8 mouse cellular contexts compared by ENCODE assay signal in the genomic region with DNA sequence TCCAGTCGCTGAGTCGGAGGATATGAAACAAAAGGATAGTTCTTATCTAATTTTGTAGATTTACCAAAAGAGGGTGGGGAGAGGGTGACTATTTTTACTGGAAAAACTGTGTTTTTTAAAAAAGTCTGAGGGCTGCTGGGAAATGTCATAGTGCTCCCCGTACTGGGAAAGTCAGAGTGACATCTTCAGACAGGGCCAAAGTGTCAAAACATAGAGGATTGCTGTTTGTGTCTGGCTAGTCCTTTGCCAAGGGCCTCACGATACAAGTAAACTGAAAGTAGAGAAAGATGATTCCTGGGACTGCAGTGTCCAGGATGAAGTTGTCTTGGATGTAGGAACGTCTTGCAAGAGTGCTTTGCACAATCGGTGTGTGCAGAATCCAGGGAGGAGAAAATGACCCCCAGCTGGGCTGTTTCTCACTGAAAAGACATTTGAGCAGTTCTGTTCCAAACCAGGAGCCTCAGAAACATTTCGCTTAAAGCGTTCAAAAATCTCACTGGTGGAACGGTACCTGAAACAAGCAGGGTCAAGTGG. TPM values are rescaled to one million over a fixed set of nuclear protein-coding genes. Genes with fewer than 3 reads are reported as not detected.
A peak's percentile ranks its signal among the peaks of the same experiment; 100 is the strongest.
DNase-seq lines count a peak whose midpoint lies in the region; ATAC-seq and TF ChIP-seq lines count a peak whose summit lies in the region.

No protein-coding gene starts in this region.

- no peak for TF ChIP-seq CTCF in G1E (IDR thresholded peaks at IDR 0.05; ENCODE audit: low read depth, low read length)
- no peak for TF ChIP-seq CTCF in embryonic fibroblast, embryonic 13.5 days (IDR thresholded peaks at IDR 0.05; ENCODE audit: borderline replicate concordance, insufficient read depth, low read length)
- no peak for TF ChIP-seq CTCF in cerebellum, adult 2 months (IDR thresholded peaks at IDR 0.05; ENCODE audit: borderline replicate concordance, insufficient read depth, low read depth, low read length)

- peak overlapping the region; percentile 85 for H3K4me2 ChIP-seq in kidney, embryonic 16.5 days (replicated peaks; ENCODE audit: low read depth, low read length)
- peak overlapping the region; percentile 70 for H3K4me2 ChIP-seq in limb, embryonic 15.5 days

- no peak for DNase-seq in kidney, adult 9 months
- DNase-seq in G1E (ENCODE audit: low spot score): no peak
- DNase-seq in testis, postnatal 10 days (ENCODE audit: low spot score): no peak
- DNase-seq in cerebellum, adult 2 months: no peak

- no peak for TF ChIP-seq POLR2A in embryonic fibroblast, embryonic 13.5 days (IDR thresholded peaks at IDR 0.05; ENCODE audit: low read depth, low read length)
- TF ChIP-seq POLR2A in cerebellum, adult 2 months (IDR thresholded peaks at IDR 0.05; ENCODE audit: borderline replicate concordance, insufficient read depth, low read length): no peak

- no peak overlapping the region for H3K9ac ChIP-seq in kidney, embryonic 16.5 days (replicated peaks; ENCODE audit: low read length)
- H3K9ac ChIP-seq in limb, embryonic 15.5 days: no peak overlapping the region

- H3K36me3 ChIP-seq in kidney, embryonic 16.5 days (ENCODE audit: insufficient read depth, low read length): no peaks in the 10 kb centered on the region
- H3K36me3 ChIP-seq in G1E (replicated peaks): peaks cover 19% of the 10 kb centered on the region
- H3K36me3 ChIP-seq in limb, embryonic 15.5 days: no peaks in the 10 kb centered on the region

- H3K4me1 ChIP-seq in kidney, embryonic 16.5 days (ENCODE audit: insufficient read depth, low read length): peaks cover 11% of the 10 kb centered on the region
- peaks cover 48% of the 10 kb centered on the region for H3K4me1 ChIP-seq in G1E (ENCODE audit: insufficient read depth, low read depth, low read length)
- peaks cover 3% of the 10 kb centered on the region; the same call in 1 of the 2 replicates for H3K4me1 ChIP-seq in embryonic fibroblast, embryonic 13.5 days (ENCODE audit: control insufficient read depth, insufficient read depth, low read length)
- peaks cover 17% of the 10 kb centered on the region for H3K4me1 ChIP-seq in limb, embryonic 15.5 days
- H3K4me1 ChIP-seq in cerebellum, adult 2 months (ENCODE audit: control insufficient read depth, insufficient read depth, low read length): no peaks in the 10 kb centered on the region

- WGBS in kidney, embryonic 16.5 days: 46% methylated on average over 9 of the region's 9 CpGs
- WGBS in limb, embryonic 15.5 days: 51% methylated on average over 9 of the region's 9 CpGs
- 32% methylated on average over 9 of the region's 9 CpGs for WGBS in cerebellum, adult 2 months

- peak overlapping the region; percentile 64 for H3K4me3 ChIP-seq in kidney, embryonic 16.5 days (ENCODE audit: low read length)
- peak overlapping the region; percentile 79; the same call in 1 of the 2 replicates for H3K4me3 ChIP-seq in G1E (ENCODE audit: low read depth, low read length)
- H3K4me3 ChIP-seq in embryonic fibroblast, embryonic 13.5 days (ENCODE audit: insufficient read depth, low read length): peak overlapping the region; percentile 71
- H3K4me3 ChIP-seq in limb, embryonic 15.5 days: peak overlapping the region; percentile 66
- H3K4me3 ChIP-seq in cerebellum, adult 2 months (replicated peaks; ENCODE audit: insufficient read depth, low read depth, low read length): no peak overlapping the region

- H3K27ac ChIP-seq in kidney, embryonic 16.5 days (ENCODE audit: low read length): no peak overlapping the region
- no peak overlapping the region for H3K27ac ChIP-seq in embryonic fibroblast, embryonic 13.5 days (ENCODE audit: insufficient read depth, low read length)
- H3K27ac ChIP-seq in limb, embryonic 15.5 days: no peak overlapping the region
- H3K27ac ChIP-seq in cerebellum, adult 2 months (ENCODE audit: insufficient read depth, low read length): no peak overlapping the region

- H3K27me3 ChIP-seq in kidney, embryonic 16.5 days (ENCODE audit: insufficient read depth, low read length): peaks cover 31% of the 10 kb centered on the region
- peaks cover 11% of the 10 kb centered on the region for H3K27me3 ChIP-seq in G1E (ENCODE audit: insufficient read depth, low read length)
- H3K27me3 ChIP-seq in limb, embryonic 15.5 days: peaks cover 36% of the 10 kb centered on the region
- H3K27me3 ChIP-seq in cerebellum, adult 2 months (ENCODE audit: control insufficient read depth, insufficient read depth, low read length): peaks cover 3% of the 10 kb centered on the region; the same call in 1 of the 2 replicates

- no peak for ATAC-seq in kidney, embryonic 16.5 days (ENCODE audit: low FRiP score, low TSS enrichment)
- ATAC-seq in G1E (ENCODE audit: extremely low read depth, insufficient number of reproducible peaks, low FRiP score, poor library complexity, severe bottlenecking): no peak
- ATAC-seq in limb, embryonic 15.5 days (ENCODE audit: insufficient number of reproducible peaks, low FRiP score, low TSS enrichment, low read depth): no peak
- no peak for ATAC-seq in megakaryocyte-erythroid progenitor cell, adult 5-6 weeks (replicated peaks; ENCODE audit: low FRiP score, low TSS enrichment, poor library complexity, severe bottlenecking)

- H3K9me3 ChIP-seq in kidney, embryonic 16.5 days (ENCODE audit: low read length): no peaks in the 10 kb centered on the region
- H3K9me3 ChIP-seq in G1E (replicated peaks): no peaks in the 10 kb centered on the region
- no peaks in the 10 kb centered on the region for H3K9me3 ChIP-seq in limb, embryonic 15.5 days

RNA-seq across cellular contexts. Expression of gene Il17ra, which starts 1.4 kb away (rescaled TPM):
- polyA plus RNA-seq in kidney, embryonic 16.5 days (2015; fragmentation: Nextera tagmentation; extraction: Ambion mirVana): 4.6 and 5.1 TPM in 2 replicates
- total RNA-seq in G1E (2014; fragmentation: Nextera tagmentation): 4.4 and 7.1 TPM in 2 replicates
- 6.0 and 6.3 TPM in 2 replicates for total RNA-seq in G1E (2017)
- polyA plus RNA-seq in G1E (2012): 10.3 and 10.7 TPM in 2 replicates
- polyA plus RNA-seq in embryonic fibroblast, embryonic 13.5 days (2011; ENCODE audit: insufficient read length, low read depth, missing spikeins): 11.7 and 13.3 TPM in 2 replicates
- 8.1 and 8.7 TPM in 2 replicates for polyA plus RNA-seq in limb, embryonic 15.5 days (2015; fragmentation: Nextera tagmentation; extraction: Ambion mirVana)
- 34.5 and 40.8 TPM in 2 replicates for total RNA-seq in megakaryocyte-erythroid progenitor cell, adult 5-6 weeks (2014; fragmentation: Nextera tagmentation)
- 30.4 and 45.9 TPM in 2 replicates for total RNA-seq in megakaryocyte-erythroid progenitor cell, adult 5-6 weeks (2017)
- polyA plus RNA-seq in cerebellum, adult 2 months (2012; rRNA removed): 6.2 and 6.9 TPM in 2 replicates

RNA-seq across cellular contexts. Expression of gene Tmem121b, which starts 29.1 kb away (rescaled TPM):
- 0.04 TPM in 2 replicates for polyA plus RNA-seq in kidney, embryonic 16.5 days (2015; fragmentation: Nextera tagmentation; extraction: Ambion mirVana)
- total RNA-seq in G1E (2014; fragmentation: Nextera tagmentation) (not detected in 2 replicates), G1E (2017) (0.05 and 0.06 TPM in 2 replicates)
- polyA plus RNA-seq in G1E (2012): not detected in 2 replicates
- 0.11 TPM in 1 of 2 replicates, not detected in the other for polyA plus RNA-seq in embryonic fibroblast, embryonic 13.5 days (2011; ENCODE audit: insufficient read length, low read depth, missing spikeins)
- 0.05 TPM in 1 of 2 replicates, not detected in the other for polyA plus RNA-seq in limb, embryonic 15.5 days (2015; fragmentation: Nextera tagmentation; extraction: Ambion mirVana)
- total RNA-seq in megakaryocyte-erythroid progenitor cell, adult 5-6 weeks (2014; fragmentation: Nextera tagmentation): not detected in 2 replicates
- total RNA-seq in megakaryocyte-erythroid progenitor cell, adult 5-6 weeks (2017): not detected in 2 replicates
- polyA plus RNA-seq in cerebellum, adult 2 months (2012; rRNA removed): 3.7 and 3.8 TPM in 2 replicates
